Mouse (Mus musculus) thymus, postnatal 10 days (tissue): Measurements from ENCODE around the gene Pcnp.
"Not testable (repeated sequence)": the region's sequence is repeated elsewhere in the genome, so short reads cannot be mapped to it uniquely, and the experiment has no call there.

Source experiments
- DNase-seq, 2 experiments: peaks; one replicate each; pipeline ENCODE4 v3.0.0; 2021; ENCODE audit warnings: low spot score in 2 of 2

Pcnp gene

GRCm38 (mm10) chr16:55967221-55967620, 62.3 kb downstream of the Pcnp start:
- no peak for DNase-seq

- peak; percentile 87 to 91 for DNase-seq
These were observed 63.2 kb downstream of the Pcnp start, which contains the start of gene Rpl24 for GRCm38 (mm10) chr16:55966212-55966871. Rpl24 (plus strand) TSS chr16:55966275.

GRCm38 (mm10) chr16:55964126-55964949, 65.2 kb downstream of the Pcnp start:
- peak in 1 of 2 experiments; percentile 39 for DNase-seq

GRCm38 (mm10) chr16:55963068-55963467, 66.5 kb downstream of the Pcnp start:
- not testable (repeated sequence) for DNase-seq
